Mouse (Mus musculus): ENCODE data around the gene Ccnd3. TPM values are rescaled to one million over a fixed set of nuclear protein-coding genes. Genes with fewer than 3 reads are reported as not detected.

Gene Ccnd3
- polyA plus RNA-seq, 1 experiment from 2014 or later, result 331 TPM

DNA sequence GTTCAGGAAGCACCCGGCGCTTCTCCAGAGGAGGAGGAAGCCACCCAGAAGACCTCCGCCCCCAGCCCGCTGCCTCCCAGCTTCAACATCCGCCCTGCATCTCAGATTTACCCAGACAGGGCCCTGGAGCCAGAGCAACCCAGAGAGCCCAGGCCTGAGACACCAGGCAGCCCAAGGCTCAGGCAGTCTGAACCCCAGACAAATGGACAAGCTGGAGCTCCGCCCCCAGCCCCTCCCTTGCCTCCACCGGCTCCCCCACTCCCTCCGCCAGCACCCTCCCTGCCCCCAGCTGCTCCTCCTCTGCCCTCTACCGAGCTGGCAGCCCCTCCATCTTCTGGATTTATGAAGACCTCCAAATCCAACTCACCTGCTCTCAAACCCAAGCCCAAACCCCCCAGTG lies 38.6 kb upstream of the Ccnd3 start:
- Histone ChIP-seq H3K9me3 (replicated peaks; ENCODE audit: control insufficient read depth, low read length) (no peaks in the 10 kb centered on the region), H3K4me3 (ENCODE audit: low read depth, low read length) (no peak overlapping the region), H3K4me1 (ENCODE audit: control insufficient read depth, low read depth, low read length) (peaks cover 18% of the 10 kb centered on the region), H3K4me2 (ENCODE audit: low read depth, low read length) (no peak overlapping the region), H3K27me3 (ENCODE audit: control insufficient read depth, insufficient read depth, low read depth, low read length) (peaks cover 14% of the 10 kb centered on the region), H3K27ac (ENCODE audit: low read length) (no peak overlapping the region), H3K9ac (ENCODE audit: low read depth, low read length) (no peak overlapping the region), H3K36me3 (ENCODE audit: control insufficient read depth, insufficient read depth) (no peaks in the 10 kb centered on the region)
- 42% methylated on average over 9 of the region's 9 CpGs for WGBS (ENCODE audit: insufficient replicate concordance)
- ATAC-seq (ENCODE audit: low read depth), result no peak

DNA sequence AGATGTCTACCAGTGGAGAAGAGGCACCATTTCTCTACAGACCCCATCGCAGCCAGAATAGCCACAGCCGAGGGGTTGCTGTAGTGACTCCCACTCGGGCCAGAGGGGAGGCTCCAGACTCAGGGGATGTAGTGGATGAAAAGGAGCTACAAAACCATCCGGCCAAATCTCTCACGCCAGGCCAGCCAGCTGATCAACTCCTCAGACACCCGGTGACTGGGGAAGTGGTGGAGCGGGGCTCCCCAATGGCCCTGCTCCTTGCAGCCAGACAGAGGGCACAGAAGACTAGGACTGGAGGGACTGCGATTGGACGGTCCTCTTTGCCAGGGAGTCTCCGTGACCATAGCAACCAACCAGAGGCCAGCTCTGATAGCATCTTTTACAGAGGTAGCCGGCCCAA lies 37.2 kb upstream of the Ccnd3 start:
- Histone ChIP-seq H3K4me2 (ENCODE audit: low read depth, low read length) (no peak overlapping the region), H3K4me3 (ENCODE audit: low read depth, low read length) (no peak overlapping the region), H3K9me3 (replicated peaks; ENCODE audit: control insufficient read depth, low read length) (no peaks in the 10 kb centered on the region), H3K9ac (ENCODE audit: low read depth, low read length) (no peak overlapping the region), H3K4me1 (ENCODE audit: control insufficient read depth, low read depth, low read length) (peaks cover 16% of the 10 kb centered on the region), H3K27me3 (ENCODE audit: control insufficient read depth, insufficient read depth, low read depth, low read length) (peaks cover 14% of the 10 kb centered on the region), H3K36me3 (ENCODE audit: control insufficient read depth, insufficient read depth) (no peaks in the 10 kb centered on the region), H3K27ac (ENCODE audit: low read length) (no peak overlapping the region)
- 65% methylated on average over 11 of the region's 11 CpGs for WGBS (ENCODE audit: insufficient replicate concordance)
- ATAC-seq (ENCODE audit: low read depth), result no peak

DNA sequence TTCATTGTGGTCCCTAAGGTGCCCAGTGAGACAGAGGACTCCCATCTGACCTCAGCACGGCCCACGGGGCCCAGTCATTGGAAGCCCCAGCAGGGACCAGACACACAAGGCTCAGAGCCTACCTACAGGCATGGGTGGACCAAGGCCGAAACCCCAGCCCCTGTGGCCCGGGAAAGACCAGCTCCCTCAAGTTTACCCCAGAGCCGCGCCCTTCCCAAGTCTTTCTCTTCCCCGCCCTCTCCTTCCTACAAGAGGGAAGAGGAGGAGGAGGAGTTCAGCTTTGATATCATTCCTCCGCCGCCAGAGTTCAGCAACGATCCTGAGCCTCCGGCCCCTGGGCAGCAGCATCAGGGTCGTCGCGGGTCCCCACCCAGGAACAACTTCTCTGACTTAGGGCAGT lies 36.8 kb upstream of the Ccnd3 start:
- H3K4me1 ChIP-seq (ENCODE audit: control insufficient read depth, low read depth, low read length), result peaks cover 14% of the 10 kb centered on the region
- peaks cover 14% of the 10 kb centered on the region for H3K27me3 ChIP-seq (ENCODE audit: control insufficient read depth, insufficient read depth, low read depth, low read length)
- WGBS (ENCODE audit: insufficient replicate concordance), result 27% methylated on average over 13 of the region's 14 CpGs
- H3K9ac ChIP-seq (ENCODE audit: low read depth, low read length), result no peak overlapping the region
- H3K27ac ChIP-seq (ENCODE audit: low read length), result no peak overlapping the region
- H3K4me3 ChIP-seq (ENCODE audit: low read depth, low read length), result peak overlapping the region; percentile 25; the same call in 1 of the 2 replicates
- ATAC-seq (ENCODE audit: low read depth), result no peak
- peak overlapping the region; percentile 38 for H3K4me2 ChIP-seq (ENCODE audit: low read depth, low read length)
- no peaks in the 10 kb centered on the region for H3K36me3 ChIP-seq (ENCODE audit: control insufficient read depth, insufficient read depth)
- no peaks in the 10 kb centered on the region for H3K9me3 ChIP-seq (replicated peaks; ENCODE audit: control insufficient read depth, low read length)

DNA sequence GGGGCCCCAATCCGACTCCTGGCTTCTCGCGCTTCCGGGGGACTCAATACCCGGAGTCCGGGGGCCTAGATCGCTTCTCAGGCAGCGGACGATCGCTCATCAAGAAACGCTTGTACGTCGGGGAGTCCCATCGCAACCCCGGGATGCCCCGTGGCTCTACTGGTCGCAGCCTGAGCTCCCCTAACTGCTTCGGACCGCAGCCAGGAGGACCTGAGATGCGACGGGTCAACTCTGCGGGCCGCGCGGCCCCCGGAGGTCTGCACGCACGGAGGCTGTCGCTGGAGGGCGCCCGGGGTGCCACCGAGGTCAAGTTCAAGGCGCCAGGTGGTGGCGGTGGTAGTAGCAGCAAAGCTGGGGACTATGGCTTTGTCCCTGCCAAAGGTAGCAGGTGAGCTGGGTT lies 36.4 kb upstream of the Ccnd3 start:
- Histone ChIP-seq H3K27ac (ENCODE audit: low read length) (no peak overlapping the region), H3K4me2 (ENCODE audit: low read depth, low read length) (peak overlapping the region; percentile 38), H3K9ac (ENCODE audit: low read depth, low read length) (no peak overlapping the region), H3K4me1 (ENCODE audit: control insufficient read depth, low read depth, low read length) (peaks cover 12% of the 10 kb centered on the region), H3K9me3 (replicated peaks; ENCODE audit: control insufficient read depth, low read length) (no peaks in the 10 kb centered on the region), H3K4me3 (ENCODE audit: low read depth, low read length) (peak overlapping the region; percentile 25), H3K27me3 (ENCODE audit: control insufficient read depth, insufficient read depth, low read depth, low read length) (peaks cover 14% of the 10 kb centered on the region), H3K36me3 (ENCODE audit: control insufficient read depth, insufficient read depth) (no peaks in the 10 kb centered on the region)
- 23% methylated on average over 34 of the region's 34 CpGs for WGBS (ENCODE audit: insufficient replicate concordance)
- ATAC-seq (ENCODE audit: low read depth), result no peak

DNA sequence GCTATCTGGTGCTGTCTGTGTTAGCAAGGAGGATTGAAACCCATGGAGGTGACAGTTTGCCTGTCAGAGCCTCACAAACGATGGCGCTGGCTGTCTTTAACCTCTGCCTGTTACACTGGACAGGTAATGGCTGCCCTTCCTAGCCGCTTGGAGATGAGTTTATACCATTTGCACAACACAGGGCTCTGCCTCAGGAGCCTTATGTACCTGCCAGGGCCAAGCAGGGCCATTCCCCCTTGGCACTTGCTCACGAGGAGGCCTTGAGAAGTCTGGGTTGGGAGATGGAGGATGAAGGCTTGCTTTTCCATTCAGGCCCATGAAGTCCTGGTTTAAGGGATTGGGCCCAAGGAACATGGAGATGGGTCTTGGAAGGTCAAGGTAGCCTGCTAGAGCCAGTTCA lies 35.2 kb upstream of the Ccnd3 start:
- no peaks in the 10 kb centered on the region for H3K9me3 ChIP-seq (replicated peaks; ENCODE audit: control insufficient read depth, low read length)
- H3K27ac ChIP-seq (ENCODE audit: low read length), result no peak overlapping the region
- no peak overlapping the region for H3K4me3 ChIP-seq (ENCODE audit: low read depth, low read length)
- H3K4me2 ChIP-seq (ENCODE audit: low read depth, low read length), result no peak overlapping the region
- no peak for ATAC-seq (ENCODE audit: low read depth)
- H3K36me3 ChIP-seq (ENCODE audit: control insufficient read depth, insufficient read depth), result no peaks in the 10 kb centered on the region
- no peak overlapping the region for H3K9ac ChIP-seq (ENCODE audit: low read depth, low read length)
- peaks cover 11% of the 10 kb centered on the region for H3K4me1 ChIP-seq (ENCODE audit: control insufficient read depth, low read depth, low read length)
- H3K27me3 ChIP-seq (ENCODE audit: control insufficient read depth, insufficient read depth, low read depth, low read length), result peaks cover 14% of the 10 kb centered on the region
- WGBS (ENCODE audit: insufficient replicate concordance), result 66% methylated on average over 4 of the region's 4 CpGs

DNA sequence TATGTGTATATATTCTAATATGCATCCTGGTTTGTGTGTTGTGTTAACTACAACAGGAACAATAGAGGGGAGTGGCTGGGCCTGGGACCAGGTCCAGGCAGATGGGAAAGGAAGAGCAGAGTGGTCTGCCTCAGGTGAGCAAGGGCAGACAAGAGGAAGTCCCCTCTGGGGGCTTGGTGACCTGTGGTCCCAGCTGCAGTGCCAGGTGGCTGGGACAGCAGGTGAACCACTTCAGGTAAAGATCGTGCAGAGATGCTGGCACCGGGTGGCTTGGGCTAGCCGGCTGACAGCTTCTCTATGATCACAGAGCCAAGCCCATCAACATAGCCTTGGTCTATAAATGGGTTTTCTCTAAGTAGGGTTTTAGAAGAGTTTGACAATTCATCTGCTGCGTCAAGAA lies 34.7 kb upstream of the Ccnd3 start:
- peaks cover 10% of the 10 kb centered on the region for H3K4me1 ChIP-seq (ENCODE audit: control insufficient read depth, low read depth, low read length)
- H3K36me3 ChIP-seq (ENCODE audit: control insufficient read depth, insufficient read depth), result no peaks in the 10 kb centered on the region
- H3K9me3 ChIP-seq (replicated peaks; ENCODE audit: control insufficient read depth, low read length), result no peaks in the 10 kb centered on the region
- no peak overlapping the region for H3K4me2 ChIP-seq (ENCODE audit: low read depth, low read length)
- H3K27ac ChIP-seq (ENCODE audit: low read length), result no peak overlapping the region
- H3K27me3 ChIP-seq (ENCODE audit: control insufficient read depth, insufficient read depth, low read depth, low read length), result peaks cover 14% of the 10 kb centered on the region
- no peak overlapping the region for H3K4me3 ChIP-seq (ENCODE audit: low read depth, low read length)
- 63% methylated on average over 4 of the region's 4 CpGs for WGBS (ENCODE audit: insufficient replicate concordance)
- ATAC-seq (ENCODE audit: low read depth), result no peak
- H3K9ac ChIP-seq (ENCODE audit: low read depth, low read length), result no peak overlapping the region

DNA sequence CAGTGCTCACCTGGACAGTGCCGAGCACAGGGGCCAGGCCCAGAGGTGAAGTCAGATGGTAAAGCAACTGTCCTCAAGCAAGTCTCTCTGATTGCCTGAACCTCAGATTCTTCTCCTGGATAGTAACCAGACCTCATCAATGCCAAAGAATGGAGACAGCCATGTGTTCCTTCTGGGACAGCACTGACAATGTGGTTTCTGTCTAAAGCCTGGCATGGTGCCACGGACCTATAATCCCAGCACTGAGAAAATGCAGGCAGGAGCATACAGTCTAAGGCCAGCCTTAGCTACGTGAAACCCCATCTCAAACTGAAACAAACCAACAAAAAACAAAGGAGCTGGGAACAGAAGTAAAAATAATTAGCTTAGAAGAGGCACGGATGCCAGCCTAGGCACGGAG lies 34.2 kb upstream of the Ccnd3 start:
- 79% methylated on average over 5 of the region's 5 CpGs for WGBS (ENCODE audit: insufficient replicate concordance)
- Histone ChIP-seq H3K9ac (ENCODE audit: low read depth, low read length) (no peak overlapping the region), H3K27ac (ENCODE audit: low read length) (no peak overlapping the region), H3K36me3 (ENCODE audit: control insufficient read depth, insufficient read depth) (no peaks in the 10 kb centered on the region), H3K4me2 (ENCODE audit: low read depth, low read length) (no peak overlapping the region), H3K4me1 (ENCODE audit: control insufficient read depth, low read depth, low read length) (peaks cover 6% of the 10 kb centered on the region; the same call in 1 of the 2 replicates), H3K4me3 (ENCODE audit: low read depth, low read length) (no peak overlapping the region), H3K9me3 (replicated peaks; ENCODE audit: control insufficient read depth, low read length) (no peaks in the 10 kb centered on the region), H3K27me3 (ENCODE audit: control insufficient read depth, insufficient read depth, low read depth, low read length) (peaks cover 14% of the 10 kb centered on the region)
- ATAC-seq (ENCODE audit: low read depth), result no peak

GRCm38 (mm10) chr17:47472435-47473350 lies 32.2 kb upstream of the Ccnd3 start:
- no peak overlapping the region for H3K9ac ChIP-seq (ENCODE audit: low read depth, low read length)

DNA sequence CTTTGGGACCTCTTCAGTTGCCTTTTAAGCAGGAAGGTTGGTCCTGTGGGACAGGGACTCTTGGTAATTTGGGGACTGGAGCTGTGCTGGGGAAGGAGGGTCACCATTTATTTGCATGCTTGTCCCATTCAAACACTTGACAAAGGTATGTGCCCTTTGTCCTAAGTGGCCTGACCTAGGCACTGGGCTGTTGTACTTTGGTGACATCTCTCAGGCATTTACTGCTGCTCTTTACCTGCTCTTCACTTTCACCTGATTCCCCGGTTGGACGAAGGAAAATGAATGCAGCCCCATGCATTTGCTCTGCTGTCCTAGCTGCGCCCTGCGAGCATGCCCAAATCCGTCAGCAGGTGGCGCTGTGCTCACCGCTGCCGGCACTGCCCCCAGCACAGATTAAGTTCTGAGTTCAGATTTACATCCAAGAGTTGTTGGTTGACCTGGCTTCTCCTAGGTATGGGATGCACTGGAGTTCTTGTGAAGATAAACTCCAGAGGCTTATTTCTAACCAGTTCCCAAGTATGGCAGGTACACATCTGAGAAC lies 31.3 kb upstream of the Ccnd3 start:
- Histone ChIP-seq H3K4me3 (ENCODE audit: low read depth, low read length) (no peak overlapping the region), H3K9ac (ENCODE audit: low read depth, low read length) (no peak overlapping the region), H3K9me3 (replicated peaks; ENCODE audit: control insufficient read depth, low read length) (no peaks in the 10 kb centered on the region), H3K27ac (ENCODE audit: low read length) (peak overlapping the region; percentile 54), H3K4me1 (ENCODE audit: control insufficient read depth, low read depth, low read length) (peaks cover 6% of the 10 kb centered on the region; the same call in 1 of the 2 replicates), H3K4me2 (ENCODE audit: low read depth, low read length) (no peak overlapping the region), H3K27me3 (ENCODE audit: control insufficient read depth, insufficient read depth, low read depth, low read length) (peaks cover 5% of the 10 kb centered on the region; the same call in 1 of the 2 replicates), H3K36me3 (ENCODE audit: control insufficient read depth, insufficient read depth) (no peaks in the 10 kb centered on the region)
- WGBS (ENCODE audit: insufficient replicate concordance), result 8% methylated on average over 8 of the region's 8 CpGs
- ATAC-seq (ENCODE audit: low read depth), result peak; percentile 27

More at GRCm38 (mm10) chr17:47472435-47473350, 32.2 kb upstream of the Ccnd3 start:
- no peak overlapping the region for H3K4me3 ChIP-seq (ENCODE audit: low read depth, low read length)
- WGBS (ENCODE audit: insufficient replicate concordance), result 30% methylated on average over 15 of the region's 15 CpGs
- no peak; the same call in 1 of the 2 replicates for ATAC-seq (ENCODE audit: low read depth)
- no peaks in the 10 kb centered on the region for H3K9me3 ChIP-seq (replicated peaks; ENCODE audit: control insufficient read depth, low read length)
- H3K36me3 ChIP-seq (ENCODE audit: control insufficient read depth, insufficient read depth), result no peaks in the 10 kb centered on the region
- H3K4me2 ChIP-seq (ENCODE audit: low read depth, low read length), result no peak overlapping the region
- H3K4me1 ChIP-seq (ENCODE audit: control insufficient read depth, low read depth, low read length), result peaks cover 6% of the 10 kb centered on the region; the same call in 1 of the 2 replicates
- peaks cover 12% of the 10 kb centered on the region for H3K27me3 ChIP-seq (ENCODE audit: control insufficient read depth, insufficient read depth, low read depth, low read length)
- H3K27ac ChIP-seq (ENCODE audit: low read length), result peak overlapping the region; percentile 54
